Mouse (Mus musculus) CH12.LX (cell line): ENCODE measurements around the gene Cnr2.

Experiments used
- BHLHE40 ChIP-seq: IDR thresholded peaks from 2 replicates; pipeline ENCODE4 v1.6.1; 2011; ENCODE audit warnings: mild to moderate bottlenecking, low read depth, low read length, improper control_type of control experiment
- CHD2 ChIP-seq: IDR thresholded peaks from 2 replicates; pipeline ENCODE4 v1.6.1; 2011; ENCODE audit warnings: low read length, improper control_type of control experiment
- CTCF ChIP-seq, 2 experiments: IDR thresholded peaks in 1 of 2; conservative IDR thresholded peaks in 1 of 2; 2 replicates each; pipeline ENCODE4 v1.5.1; 2011 to 2012; ENCODE audit warnings: low read depth in 2 of 2, low read length in 2 of 2, improper control_type of control experiment in 1 of 2, inconsistent platforms in 1 of 2, mild to moderate bottlenecking in 1 of 2, moderate library complexity in 1 of 2
- ELF1 ChIP-seq: IDR thresholded peaks from 2 replicates; pipeline ENCODE4 v1.6.1; 2014; ENCODE audit warnings: low read depth, mild to moderate bottlenecking, inconsistent platforms, low read length, improper control_type of control experiment
- EP300 ChIP-seq: IDR thresholded peaks from 2 replicates; pipeline ENCODE4 v1.6.1; 2011; ENCODE audit warnings: low read length, improper control_type of control experiment
- MAFK ChIP-seq: IDR thresholded peaks from 2 replicates; pipeline ENCODE4 v1.6.1; 2011; ENCODE audit warnings: low read length, improper control_type of control experiment; ENCODE audit not compliant: insufficient replicate concordance
- POLR2A ChIP-seq: IDR thresholded peaks from 2 replicates; pipeline ENCODE4 v1.6.1; 2011; ENCODE audit warnings: low read depth, mild to moderate bottlenecking, improper control_type of control experiment, low read length
- RAD21 ChIP-seq: IDR thresholded peaks from 2 replicates; pipeline ENCODE4 v1.6.1; 2011; ENCODE audit warnings: low read depth, mild to moderate bottlenecking, low read length, improper control_type of control experiment, moderate library complexity
- SIN3A ChIP-seq: IDR thresholded peaks from 2 replicates; pipeline ENCODE4 v1.6.1; 2012; ENCODE audit warnings: low read length, improper control_type of control experiment, inconsistent platforms
- ZKSCAN1 ChIP-seq: IDR thresholded peaks from 2 replicates; pipeline ENCODE4 v1.6.1; 2012; ENCODE audit warnings: low read depth, inconsistent platforms, low read length, improper control_type of control experiment, borderline replicate concordance

DNA sequence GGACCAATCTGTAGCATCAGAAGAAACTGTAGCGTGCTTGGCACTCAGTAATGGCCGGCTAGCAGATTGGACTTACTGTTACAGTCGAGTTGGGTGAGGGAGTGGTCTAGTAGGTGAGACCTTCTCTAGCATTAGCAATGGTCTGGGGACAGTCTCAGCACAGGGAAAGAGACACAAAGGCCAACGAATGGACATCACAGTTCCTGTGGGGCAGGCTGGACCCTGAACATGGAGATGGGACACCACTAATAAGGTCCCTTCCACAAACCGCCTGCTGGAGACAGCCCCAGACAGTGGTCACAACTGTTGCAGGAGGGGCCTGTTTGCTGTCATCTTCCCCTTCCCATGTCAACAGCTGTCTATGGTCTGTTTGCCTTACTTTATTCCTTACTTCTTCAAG is 66.5 kb downstream of the Cnr2 start:
- TF ChIP-seq EP300 = no peak
- TF ChIP-seq CHD2 = no peak
- no peak for TF ChIP-seq CTCF (conservative IDR thresholded peaks at IDR 0.05 in 1 of 2, IDR thresholded peaks at IDR 0.05 in 1 of 2; ENCODE audit: low read depth in 2 of 2, low read length in 2 of 2)
- TF ChIP-seq POLR2A = no peak
- TF ChIP-seq SIN3A = no peak
- TF ChIP-seq RAD21 = no peak
- no peak for TF ChIP-seq MAFK
- no peak for TF ChIP-seq BHLHE40
- no peak for TF ChIP-seq ZKSCAN1
- no peak for TF ChIP-seq ELF1
